Mouse (Mus musculus): Measurements from ENCODE around the gene Mageb4. TPM values are rescaled to one million over a fixed set of nuclear protein-coding genes. Genes with fewer than 3 reads are reported as not detected.
"Not testable (repeated sequence)": the region's sequence is repeated elsewhere in the genome, so short reads cannot be mapped to it uniquely, and the experiment has no call there.

The Mageb4 gene
- not detected for polyA plus RNA-seq (2017; shearing (Covaris generic))

DNA sequence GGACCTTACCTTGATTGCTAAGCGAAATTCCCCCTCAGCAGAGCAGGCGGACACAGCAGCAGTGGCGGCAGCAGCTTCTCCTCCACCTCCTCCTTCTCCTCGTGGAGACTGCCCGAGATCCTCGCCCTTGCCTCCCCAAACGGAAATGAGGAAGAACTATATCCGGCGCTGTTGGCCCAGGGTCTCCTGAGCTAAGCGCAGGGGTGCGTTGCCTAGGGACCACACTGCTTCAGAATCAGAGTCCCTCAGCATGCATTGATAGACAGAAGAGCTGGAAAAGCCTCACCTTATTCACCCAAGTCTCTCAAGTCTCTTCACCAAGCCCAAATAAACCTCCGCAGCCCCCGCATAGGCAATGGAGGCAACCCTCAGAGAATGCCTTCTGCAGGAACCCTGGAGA is at the start of gene Mageb4:
Gene Mageb4 (minus strand): TSS at position 101 of the 400 bp plus-strand sequence.
- ATAC-seq, result not testable (repeated sequence)

DNA sequence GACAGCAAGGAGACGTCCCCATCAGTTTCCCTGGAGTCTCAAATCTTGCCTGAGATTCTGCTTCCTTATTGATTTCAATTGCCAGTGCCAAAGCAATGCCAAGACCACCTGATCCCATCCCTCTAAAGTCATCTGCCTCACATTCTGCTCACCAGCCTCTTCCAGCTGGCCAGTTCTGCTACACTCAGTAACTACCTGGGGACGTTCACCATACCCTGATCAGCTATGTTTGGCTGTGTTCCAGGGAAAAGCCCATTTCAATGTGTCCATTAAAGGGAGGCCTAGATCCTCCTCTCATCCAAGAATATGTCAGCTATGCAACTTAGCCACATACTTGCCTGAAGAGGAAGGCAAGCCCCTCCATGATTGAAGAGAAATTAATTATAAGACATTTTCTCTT is 20.3 kb downstream of the Mageb4 start:
- not testable (repeated sequence) for ATAC-seq

DNA sequence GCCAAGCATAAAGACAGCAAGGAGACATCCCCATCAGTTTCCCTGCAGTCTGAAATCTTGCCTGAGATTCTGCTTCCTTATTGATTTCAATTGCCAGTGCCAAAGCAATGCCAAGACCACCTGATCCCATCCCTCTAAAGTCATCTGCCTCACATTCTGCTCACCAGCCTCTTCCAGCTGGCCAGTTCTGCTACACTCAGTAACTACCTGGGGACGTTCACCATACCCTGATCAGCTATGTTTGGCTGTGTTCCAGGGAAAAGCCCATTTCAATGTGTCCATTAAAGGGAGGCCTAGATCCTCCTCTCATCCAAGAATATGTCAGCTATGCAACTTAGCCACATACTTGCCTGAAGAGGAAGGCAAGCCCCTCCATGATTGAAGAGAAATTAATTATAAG is 58.9 kb downstream of the Mageb4 start:
- ATAC-seq, result not testable (repeated sequence)

GRCm38 (mm10) chrX:86237246-86237645 is 67.6 kb downstream of the Mageb4 start:
- ATAC-seq, result no peak

Other genes starting within 250 kb of the Mageb4 start
- gene Nr0b1, start 113.3 kb downstream of the Mageb4 start, polyA plus RNA-seq (2017; shearing (Covaris generic)), result not detected